Mouse (Mus musculus) A20 (cell line): ENCODE measurements around the gene Socs7.
"Not testable (repeated sequence)": the region's sequence is repeated elsewhere in the genome, so short reads cannot be mapped to it uniquely, and the experiment has no call there.

ENCODE experiments used
- DNase-seq: peaks from one replicate; pipeline ENCODE4 v3.0.0-alpha.2; 2011; ENCODE audit warnings: low read depth, low spot score

The Socs7 gene

DNA sequence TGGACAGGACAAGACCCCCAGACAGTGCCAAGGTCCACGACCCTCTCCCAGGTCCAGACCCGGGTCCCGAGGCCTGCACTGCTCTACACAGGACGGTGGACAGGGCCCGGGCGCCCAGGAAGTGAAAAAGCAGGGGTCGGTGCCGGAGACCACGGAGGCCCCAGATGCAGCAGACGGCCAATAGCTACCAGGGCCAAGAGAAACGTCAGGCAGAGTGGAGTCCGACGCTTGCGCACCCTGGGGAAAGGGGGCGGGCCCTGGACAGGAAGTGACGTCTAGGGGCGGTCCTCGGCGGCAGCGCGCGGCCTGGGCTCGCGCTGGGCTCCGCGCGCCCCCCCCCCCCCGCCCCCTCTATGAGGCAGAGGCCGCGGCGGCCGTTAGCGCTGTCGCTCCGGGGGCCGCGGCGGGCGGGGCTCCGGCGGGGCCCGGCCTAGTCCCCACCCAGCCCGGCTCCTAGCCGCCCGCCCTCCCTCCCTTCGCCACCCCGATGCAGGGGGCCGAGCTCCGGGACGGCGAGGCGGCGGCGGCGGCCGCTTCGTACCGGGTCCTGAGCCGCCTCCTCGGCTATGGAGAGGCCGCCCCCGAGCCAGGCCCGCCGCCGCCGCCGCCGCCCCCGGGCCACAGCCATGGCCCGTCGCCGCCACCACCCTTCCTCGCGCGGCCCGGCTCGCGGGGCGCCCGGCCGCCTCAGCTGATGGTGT, at the start of gene Socs7:
Gene Socs7 (plus strand): TSS at position 604 of the 701 bp plus-strand sequence.
- DNase-seq, result peak; percentile 94

DNA sequence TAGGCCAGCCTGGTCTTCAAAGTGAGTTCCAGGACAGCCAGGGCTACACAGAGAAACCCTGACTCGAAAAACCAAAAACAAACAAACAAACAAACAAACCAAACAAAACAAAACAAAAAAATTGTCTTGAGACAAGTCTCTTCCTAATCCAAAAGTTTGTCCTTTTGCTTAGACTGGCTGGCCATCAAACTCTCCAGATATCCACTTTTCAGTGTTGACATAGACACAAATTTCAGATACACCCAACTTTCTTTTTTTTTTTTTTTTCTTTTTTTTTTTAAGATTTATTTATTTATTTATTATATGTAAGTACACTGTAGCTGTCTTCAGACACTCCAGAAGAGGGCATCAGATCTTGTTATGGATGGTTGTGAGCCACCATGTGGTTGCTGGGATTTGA, 49.5 kb upstream of the Socs7 start:
- not testable (repeated sequence) for DNase-seq

DNA sequence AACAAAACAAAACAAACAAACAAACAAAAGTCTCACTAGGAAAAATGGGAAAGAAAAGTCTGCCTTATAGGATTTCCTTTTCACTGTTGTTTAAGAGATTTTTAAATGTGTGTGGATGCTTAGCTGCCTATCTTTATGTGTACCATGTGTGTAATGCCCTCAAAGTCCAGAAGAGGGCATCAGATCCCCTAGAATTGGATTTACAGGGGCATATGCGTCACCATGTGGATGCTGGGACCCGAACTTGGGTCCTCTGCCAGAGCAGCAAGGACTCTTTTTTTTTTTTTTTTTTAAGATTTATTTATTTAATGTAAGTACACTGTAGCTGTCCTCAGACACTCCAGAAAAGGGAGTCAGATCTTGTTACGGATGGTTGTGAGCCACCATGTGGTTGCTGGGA, 48.2 kb upstream of the Socs7 start:
- peak; percentile 69 for DNase-seq

DNA sequence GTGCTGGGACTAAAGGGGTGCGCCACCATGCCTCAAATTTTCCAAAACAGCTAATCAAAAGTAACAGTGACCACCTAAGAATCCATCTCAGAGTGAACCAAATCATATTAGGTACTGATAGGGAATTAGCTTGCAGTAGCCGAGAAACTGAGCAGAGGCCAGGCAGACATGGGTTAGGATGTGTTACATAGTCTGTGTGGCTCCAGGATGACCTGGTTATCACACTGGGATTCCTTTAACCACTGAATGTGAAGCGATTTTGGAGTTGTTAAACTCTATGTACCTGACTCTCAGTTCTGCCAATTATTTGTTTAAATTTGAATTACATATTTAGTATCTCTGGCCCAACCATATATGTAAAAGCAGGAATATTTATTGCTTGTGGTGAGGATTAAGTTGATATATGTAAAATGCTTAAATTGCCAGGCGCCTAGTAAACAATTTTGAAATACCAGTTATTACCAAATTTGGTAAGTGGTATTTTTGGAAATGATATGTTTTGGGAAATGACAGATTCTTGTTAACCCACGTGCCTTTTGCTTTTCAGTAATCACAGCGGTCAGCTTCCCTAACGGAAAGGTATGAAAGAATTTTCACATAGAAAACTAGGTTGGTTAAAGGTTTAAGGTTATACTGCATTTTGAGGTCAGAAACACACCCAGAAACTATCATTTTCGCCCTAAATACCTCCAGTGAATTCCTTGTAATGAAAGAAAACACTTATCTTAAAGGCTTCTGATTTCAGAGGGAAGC, 47.4 kb upstream of the Socs7 start:
- DNase-seq, result peak; percentile 53

DNA sequence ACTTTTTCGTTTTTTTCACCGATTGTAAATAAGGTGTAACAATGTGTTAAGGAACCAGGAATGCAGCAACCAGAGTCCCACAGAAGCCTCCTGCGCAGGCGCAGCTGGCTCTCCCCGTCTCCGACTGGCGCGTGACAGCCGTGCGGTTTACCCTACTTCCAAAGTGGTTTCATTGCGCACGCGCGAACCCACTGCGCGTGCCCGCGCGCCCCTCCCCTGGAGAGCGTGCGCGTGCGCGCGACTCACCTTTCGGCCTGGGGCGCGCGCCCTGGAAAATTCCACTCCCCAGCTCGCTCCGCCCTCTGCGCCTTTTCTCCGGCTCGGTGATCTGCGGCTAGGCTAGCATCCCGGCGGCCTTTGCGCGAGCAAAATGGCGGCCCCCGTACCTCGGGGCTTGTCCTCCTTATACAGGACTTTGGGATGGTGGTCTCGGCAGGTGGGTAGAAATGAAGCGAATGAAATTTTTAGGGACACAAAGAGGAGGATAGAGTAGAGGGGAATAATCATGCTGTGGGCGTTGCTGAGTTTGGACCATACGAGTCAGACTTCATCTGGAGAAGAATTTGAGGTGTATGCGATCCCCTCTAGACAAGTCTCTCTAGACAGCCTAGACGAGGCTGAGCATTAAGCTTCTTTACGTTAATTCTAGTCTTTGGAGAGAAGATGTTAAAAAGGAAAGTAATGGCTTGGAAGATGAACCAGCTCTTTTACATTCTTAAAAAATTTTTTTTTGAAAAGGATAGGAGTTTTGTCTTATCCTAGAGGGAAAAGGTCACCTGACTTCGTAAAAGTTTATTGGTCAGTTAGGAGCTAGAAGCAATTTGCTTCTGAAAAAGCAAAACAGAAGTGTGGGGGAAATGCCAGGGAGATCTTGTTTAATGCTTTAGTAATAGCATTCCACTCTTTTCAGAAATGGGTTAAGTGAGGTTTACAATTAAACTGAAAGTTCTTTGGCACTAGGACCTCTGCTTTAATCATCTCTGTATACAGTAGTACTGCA, 46.5 kb upstream of the Socs7 start, which contains the start of gene Mrpl45:
Gene Mrpl45 (plus strand): TSS at position 213 of the 1,000 bp plus-strand sequence.
- peak; percentile 100 for DNase-seq

DNA sequence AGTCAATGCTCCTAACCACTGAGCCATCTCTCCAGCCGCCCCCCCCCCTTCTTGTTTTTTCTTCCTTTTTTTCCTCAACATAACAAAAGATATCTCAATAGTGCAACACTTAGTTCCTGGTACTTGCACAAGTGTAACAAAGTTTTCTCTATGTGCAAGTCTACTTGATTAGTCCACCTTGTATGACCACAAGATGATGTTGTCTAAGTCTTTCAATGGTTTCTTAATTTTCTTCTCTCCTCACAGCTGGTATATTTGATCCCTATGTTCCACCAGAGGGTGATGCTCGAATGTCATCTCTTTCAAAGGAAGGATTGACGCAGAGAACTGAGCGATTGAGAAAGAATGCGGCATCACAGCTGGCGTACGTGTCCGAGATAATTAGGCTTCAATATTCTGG, 41.2 kb upstream of the Socs7 start:
- peak; percentile 11 for DNase-seq

DNA sequence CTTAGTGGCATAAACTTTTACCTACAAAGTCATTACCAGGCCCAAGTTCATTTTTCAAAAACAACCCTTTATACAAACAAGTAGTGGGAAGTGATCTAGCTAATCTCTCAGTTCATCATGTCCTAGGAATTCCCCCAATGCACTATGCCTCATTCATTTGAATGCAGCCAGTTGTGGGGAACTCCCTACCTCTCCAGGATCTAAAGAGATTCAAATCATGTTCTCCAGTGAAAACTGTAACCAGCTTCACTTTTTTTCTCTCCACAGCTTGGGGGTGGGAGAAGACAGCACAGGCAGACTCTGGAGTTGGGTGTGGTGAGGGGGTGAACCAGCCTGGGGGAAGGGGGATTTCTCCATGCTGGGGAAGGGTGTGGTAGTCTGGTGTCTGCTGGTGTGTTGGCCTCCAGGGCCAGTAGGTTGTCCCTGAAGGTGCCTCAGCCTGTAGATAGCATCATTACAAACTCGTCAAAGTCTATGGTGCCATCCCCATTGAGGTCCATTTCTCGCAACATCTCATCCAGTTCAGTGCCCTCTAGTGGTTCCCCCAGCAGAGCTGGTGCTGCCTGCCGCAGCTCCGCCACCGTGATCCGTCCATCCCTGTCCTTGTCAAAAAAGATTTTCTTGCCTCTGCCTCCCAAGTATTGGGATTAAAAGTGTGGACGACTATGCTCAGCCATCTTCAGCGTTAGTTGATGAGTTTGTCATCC, 40.3 kb upstream of the Socs7 start:
- DNase-seq, result peak; percentile 16

DNA sequence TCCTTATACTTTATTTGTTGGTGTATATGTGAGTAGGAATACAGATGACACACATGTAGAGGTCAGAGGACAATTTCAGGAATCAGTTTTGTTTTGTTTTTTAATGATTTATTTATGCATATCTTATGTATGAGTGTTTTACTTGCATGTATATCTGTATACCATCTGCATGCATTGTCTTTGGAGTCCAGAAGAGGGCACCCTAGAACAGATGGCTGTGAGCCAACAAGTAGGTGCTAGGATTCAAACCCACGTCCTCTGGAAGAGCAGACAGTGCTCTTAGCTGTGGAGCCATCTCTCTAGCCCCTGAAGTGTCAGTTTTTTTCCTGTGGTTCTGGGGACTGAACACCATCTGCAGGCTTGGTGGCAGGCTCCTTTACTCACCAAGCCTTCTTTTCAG, 37.1 kb upstream of the Socs7 start:
- peak; percentile 44 for DNase-seq

DNA sequence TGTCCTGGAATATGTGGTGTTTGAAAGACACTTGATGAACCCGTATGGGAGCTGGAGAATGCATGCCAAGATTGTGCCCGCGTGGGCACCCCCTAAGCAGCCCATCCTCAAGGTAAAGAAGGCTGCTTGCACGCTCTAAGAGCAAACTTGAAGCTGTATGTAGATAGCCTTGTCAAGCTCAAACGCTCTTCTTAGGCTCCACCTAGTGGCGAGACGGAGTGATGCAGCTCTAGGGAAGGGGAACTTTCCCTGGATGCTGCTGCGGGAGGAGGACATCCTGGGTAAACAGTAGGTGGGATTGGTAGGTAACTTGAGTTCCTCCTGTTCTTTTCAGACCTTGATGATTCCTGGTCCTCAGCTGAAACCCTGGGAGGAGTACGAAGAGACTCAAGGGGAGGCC, 34.2 kb upstream of the Socs7 start:
- peak; percentile 65 for DNase-seq

DNA sequence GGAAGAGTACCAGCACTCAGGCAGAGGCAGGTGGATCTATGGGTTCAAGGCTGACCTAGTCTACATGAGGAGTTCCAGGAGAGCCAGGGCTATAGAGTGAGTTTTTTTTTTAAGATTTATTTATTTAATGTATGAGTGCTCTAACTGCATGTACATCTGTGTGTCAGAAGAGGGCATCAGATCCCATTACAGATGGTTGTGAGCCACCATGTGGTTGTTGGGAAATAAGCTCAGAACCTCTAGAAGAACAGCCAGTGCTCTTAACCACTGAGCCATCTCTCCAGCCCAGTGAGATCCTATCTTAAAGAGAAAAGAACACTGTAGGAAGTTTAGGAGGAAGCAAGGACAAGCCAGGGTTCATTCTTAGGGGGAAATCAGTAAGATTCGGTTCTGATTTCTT, 32.0 kb upstream of the Socs7 start:
- peak; percentile 28 for DNase-seq

DNA sequence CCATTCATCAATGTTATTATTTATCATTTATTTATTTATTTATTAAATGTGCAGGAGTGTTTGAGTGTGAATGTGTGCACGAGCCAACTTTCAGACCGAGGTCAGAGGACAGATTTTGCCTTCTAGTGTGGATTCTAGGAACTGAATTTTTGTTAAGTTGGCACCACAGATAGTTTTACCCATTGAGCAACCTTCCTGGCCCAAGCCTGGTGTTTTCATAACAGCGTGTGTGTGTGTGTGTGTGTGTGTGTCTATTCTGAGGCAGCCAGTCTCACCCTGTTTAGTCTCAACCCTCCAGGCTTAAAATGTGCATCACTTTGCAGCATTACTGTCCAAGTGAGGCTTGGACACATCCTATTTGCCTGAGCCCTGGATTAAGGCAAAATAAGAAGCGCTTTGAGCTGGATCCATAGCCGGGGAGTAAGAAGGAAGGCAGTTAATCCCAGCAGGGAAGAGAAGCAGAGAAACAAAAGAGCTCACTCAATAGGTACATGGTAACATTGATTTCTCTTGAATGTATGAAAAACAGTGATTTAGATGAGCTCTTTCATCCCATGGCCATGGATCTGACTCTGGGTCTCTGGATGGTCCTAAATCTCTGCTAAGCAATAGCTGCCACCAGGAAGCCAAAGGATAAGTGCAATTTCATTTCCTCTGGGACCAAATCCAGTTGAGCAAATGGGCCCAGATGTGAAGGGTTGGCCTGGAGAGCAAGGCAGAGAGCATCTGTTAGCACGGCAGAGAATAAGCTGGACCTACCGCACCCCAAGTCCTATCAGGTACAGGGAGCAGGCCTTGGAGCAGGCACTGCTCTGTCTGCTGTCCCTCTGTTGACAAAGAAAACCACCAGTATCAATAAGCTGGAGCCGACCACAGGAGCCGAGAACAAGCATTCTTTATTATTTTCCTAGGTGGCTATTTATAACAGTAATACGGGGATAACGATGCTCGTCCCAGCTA, 30.8 kb upstream of the Socs7 start:
- no peak for DNase-seq

DNA sequence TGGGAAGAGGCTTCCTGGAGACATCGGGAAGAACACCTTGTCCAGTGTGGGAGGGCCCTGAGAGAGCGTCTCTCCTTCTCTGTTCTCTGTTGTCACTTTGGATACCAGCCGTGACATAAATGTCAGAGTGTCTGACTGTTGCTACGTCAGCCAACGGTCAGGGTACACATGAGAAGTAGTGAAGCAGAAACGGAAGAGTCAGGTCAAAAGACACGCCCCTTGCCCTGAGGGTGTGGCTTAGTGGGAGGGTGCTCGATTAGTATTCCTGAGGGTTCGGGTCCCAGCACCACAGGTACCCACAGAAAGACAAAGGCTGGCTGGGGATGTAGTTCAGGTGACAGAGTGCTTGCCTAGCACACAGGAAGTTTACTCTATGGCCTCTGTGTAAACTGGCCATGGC, 29.3 kb upstream of the Socs7 start:
- no peak for DNase-seq

DNA sequence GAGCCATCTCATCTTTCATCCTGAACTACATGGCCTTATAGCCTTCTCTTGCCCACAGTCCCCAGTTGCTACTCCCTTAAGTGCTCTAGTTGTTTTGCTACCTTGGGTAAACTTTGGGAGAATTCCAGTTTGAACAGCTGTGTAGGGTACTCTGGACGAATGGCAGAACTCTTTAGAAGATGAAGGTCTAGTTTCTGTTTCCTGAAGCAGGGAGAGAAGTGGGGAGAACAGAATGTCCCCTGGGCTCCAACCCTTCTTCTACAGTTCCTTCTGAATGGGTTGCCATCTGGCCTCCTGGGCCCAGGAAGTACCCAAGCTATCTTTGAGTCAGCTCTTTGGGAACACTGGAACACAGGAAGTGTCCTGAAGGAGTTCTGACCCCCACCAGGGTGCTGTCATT, 28.5 kb upstream of the Socs7 start:
- DNase-seq, result no peak

DNA sequence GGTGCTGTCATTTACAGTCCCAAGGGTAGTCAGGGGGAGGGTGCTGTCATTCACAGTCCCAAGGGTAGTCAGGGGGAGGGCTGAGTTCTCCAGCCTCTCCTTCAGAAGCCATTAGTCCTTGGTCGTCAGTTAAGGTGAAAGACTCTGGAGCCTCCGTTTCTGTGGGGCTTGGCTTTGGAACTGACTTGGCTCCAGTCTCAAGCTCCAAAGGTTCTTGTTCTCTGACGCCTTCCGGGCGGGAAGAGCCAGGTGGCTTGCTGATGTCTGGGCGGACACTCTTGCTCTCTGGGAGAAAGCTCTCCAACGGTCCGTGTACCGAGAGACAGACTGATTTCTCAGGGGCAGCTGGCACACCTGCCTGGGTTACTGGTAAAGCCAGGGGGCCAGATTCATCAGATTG, 28.0 kb upstream of the Socs7 start:
- DNase-seq, result no peak

DNA sequence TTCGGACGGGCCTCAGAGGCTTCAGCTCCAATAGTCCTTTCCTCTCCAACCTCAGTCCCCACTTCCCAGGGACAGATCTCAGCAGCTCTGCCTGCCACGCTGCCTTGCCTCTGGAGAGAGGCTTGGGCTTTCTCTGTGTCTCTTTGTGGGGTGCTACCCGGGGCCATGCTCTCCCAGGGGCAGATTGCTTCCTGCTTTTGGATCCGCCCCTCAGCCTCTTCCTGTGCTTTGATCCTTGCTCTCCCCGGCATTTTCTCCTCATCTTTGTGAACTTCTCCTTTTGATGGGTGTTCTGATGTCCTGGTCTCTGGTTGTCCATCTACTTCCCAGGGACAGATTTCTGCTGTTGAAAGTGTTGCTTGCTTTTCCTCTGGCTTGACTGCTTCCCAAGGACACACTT, 26.1 kb upstream of the Socs7 start:
- DNase-seq, result no peak

DNA sequence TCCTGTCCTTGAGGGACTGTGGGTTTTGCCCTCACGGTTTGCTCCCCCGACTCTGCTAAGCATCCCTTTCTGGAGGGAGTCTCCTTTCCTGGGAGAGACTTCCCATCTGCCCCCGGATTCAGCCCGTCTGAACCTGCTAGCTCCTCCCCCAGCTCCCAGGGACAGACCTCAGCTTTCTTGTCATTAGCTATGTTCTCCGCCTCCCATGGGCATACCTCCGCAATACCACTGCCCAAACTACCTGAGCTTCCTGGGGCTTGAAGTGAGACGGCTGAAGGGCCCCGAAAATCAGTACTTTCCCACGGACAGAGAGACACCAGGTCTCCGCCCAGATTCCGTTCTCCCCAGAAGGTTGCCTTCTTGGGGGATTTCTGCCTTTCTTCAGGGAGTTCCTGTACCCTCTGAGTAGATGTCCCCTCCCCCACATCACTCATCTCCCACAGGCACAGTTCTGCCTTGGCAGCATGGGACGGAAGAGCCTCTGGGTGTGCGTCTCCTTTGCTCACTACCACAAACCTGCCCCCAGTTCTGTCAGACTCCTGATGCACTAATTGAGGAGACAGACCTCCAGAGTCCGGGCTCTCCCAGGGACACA, 25.5 kb upstream of the Socs7 start:
- DNase-seq, result no peak

DNA sequence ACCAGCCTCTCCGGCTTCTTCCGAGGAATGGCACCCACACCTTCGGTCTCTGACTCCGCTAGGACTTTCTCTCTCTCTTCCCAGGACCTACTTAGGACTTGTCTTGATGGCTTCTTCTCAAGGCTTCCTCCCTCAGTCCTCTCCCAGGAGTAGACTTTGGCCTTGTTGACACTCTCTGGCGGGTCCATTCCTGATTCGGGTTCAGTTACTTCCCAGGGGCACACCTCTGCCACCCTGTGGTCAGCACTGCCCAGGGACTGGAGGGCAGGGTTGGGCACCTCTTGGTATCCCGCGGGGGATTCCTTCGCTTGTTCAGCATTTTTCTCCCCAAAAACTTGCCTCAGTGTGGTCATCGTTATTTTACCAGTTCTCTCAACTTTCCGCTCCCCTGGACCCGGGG, 25.0 kb upstream of the Socs7 start:
- no peak for DNase-seq

DNA sequence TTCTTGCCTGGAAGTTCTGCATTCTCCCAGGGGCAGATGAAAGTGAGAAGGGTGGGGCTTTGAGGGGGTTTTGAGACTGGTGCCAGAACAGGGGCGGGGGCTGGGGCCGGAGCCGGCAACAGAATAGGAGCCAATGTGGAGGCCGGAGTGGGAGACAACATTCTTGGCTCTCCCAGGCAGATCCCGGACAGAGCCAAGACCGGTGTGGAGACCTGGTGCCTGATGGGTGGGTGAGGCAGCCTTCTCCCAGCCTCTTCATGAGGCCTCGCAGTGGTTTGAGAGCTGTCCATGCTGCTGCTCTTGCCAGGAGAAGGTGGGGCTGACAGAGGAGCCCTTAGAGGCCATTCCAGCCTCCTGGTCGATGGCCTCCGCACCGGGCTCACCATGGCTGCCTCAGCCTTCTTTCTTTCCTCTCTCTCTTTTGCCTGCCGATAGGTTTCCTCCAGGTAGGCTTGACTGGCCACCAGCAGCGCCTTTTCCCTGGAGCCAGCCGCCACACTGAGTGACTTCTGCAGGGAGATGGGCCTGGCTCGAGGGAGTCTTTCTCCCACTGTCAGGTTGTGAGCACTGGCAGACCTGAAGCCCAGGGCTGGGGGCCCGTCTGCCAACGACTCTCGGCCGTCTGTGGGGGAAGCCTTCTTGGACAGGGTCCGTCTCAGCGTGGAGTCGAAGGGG, 23.9 kb upstream of the Socs7 start:
- DNase-seq, result no peak

DNA sequence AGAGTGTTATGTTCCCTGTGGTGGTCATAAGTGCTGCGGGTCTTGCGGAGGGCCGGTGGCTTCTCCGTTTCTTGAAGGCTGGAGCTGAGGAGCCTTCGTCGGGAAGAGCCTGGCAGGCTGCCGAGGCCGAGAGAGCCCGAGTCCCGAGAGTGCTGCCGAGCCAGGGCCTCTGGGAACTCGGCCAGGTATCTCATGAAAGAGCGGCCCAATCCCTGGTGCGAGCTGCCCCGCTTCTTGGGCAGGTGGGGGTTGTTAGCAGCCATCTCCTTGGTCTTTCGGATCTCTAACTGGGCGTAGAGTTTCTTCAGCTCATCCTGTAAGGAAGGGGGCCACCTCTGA, 23.4 kb upstream of the Socs7 start:
- no peak for DNase-seq
